Mouse (Mus musculus) hindbrain, embryonic 13.5 days (tissue): Measurements from ENCODE around the gene Ppm1n. TPM values are rescaled to one million over a fixed set of nuclear protein-coding genes. Genes with fewer than 3 reads are reported as not detected.
"Not testable (repeated sequence)": the region's sequence is repeated elsewhere in the genome, so short reads cannot be mapped to it uniquely, and the experiment has no call there.

Experiments
- ATAC-seq: fragments of 200-750 bp; cut with Nextera tagmentation; 2 replicates; pipeline ENCODE4 v1.8.0; 2017; ENCODE audit warnings: moderate TSS enrichment; ENCODE audit not compliant: low FRiP score
- H3K27ac ChIP-seq: fragments of 300-500 bp; sonication (generic); 2 replicates; pipeline ENCODE4 v1.5.1; 2015; ENCODE audit warnings: inconsistent platforms, mild to moderate bottlenecking, moderate library complexity
- H3K27me3 ChIP-seq: fragments of 300-500 bp; sonication (generic); 2 replicates; pipeline ENCODE4 v1.6.1; 2015; ENCODE audit warnings: mild to moderate bottlenecking, inconsistent platforms
- H3K36me3 ChIP-seq: fragments of 300-500 bp; sonication (generic); 2 replicates; pipeline ENCODE4 v1.6.1; 2015; ENCODE audit warnings: mild to moderate bottlenecking, inconsistent platforms
- H3K4me1 ChIP-seq: fragments of 300-500 bp; sonication (generic); replicated peaks from 2 replicates; pipeline ENCODE4 v1.6.1; 2015; ENCODE audit warnings: inconsistent platforms
- H3K4me2 ChIP-seq: fragments of 300-500 bp; sonication (generic); 2 replicates; pipeline ENCODE4 v1.6.1; 2015; ENCODE audit warnings: inconsistent platforms, mild to moderate bottlenecking, moderate library complexity
- H3K4me3 ChIP-seq: fragments of 300-500 bp; sonication (generic); 2 replicates; pipeline ENCODE4 v1.5.1; 2015; ENCODE audit warnings: mild to moderate bottlenecking, inconsistent platforms
- H3K9ac ChIP-seq: fragments of 300-500 bp; sonication (generic); 2 replicates; pipeline ENCODE4 v1.6.1; 2015; ENCODE audit warnings: mild to moderate bottlenecking, inconsistent platforms
- H3K9me3 ChIP-seq: fragments of 300-500 bp; sonication (generic); 2 replicates; pipeline ENCODE4 v1.6.1; 2016; ENCODE audit warnings: inconsistent platforms
- WGBS: fragments of 180-500 bp; shearing (Covaris S2); methylation state at CpG from one replicate; pipeline ENCODE4 v1.1.7; 2015; 5-methylcytosine and 5-hydroxymethylcytosine counted together
- polyA plus RNA-seq: library from polyadenylated mRNA; unstranded; fragments of >200 nt; fragmentation: Nextera tagmentation; extraction: Ambion mirVana; gene quantifications from 2 replicates; pipeline ENCODE4 v1.2.1, GENCODE M21; 2015

Gene Ppm1n
- polyA plus RNA-seq, 1 experiment from 2014 or later, result 0.69 TPM

- no peak for ATAC-seq
- Histone ChIP-seq H3K9ac (no peak overlapping the region), H3K4me1 (peaks cover 18% of the 10 kb centered on the region), H3K27ac (no peak overlapping the region), H3K4me3 (no peak overlapping the region), H3K36me3 (peaks cover 29% of the 10 kb centered on the region), H3K4me2 (no peak overlapping the region), H3K27me3 (peaks cover 6% of the 10 kb centered on the region), H3K9me3 (no peaks in the 10 kb centered on the region)
- 90% methylated on average over 6 of the region's 6 CpGs for WGBS
These were observed 17.2 kb upstream of the Ppm1n start for GRCm38 (mm10) chr7:19297034-19297433.

- H3K27ac ChIP-seq, result no peak overlapping the region
- peaks cover 20% of the 10 kb centered on the region for H3K4me1 ChIP-seq
- H3K27me3 ChIP-seq, result no peaks in the 10 kb centered on the region
- H3K4me3 ChIP-seq, result 0 out of 2 replicates have a peak overlapping the region, but pooled peaks have one; percentile 12
- H3K9ac ChIP-seq, result no peak overlapping the region
- H3K4me2 ChIP-seq, result peak overlapping the region; percentile 41
- peak; percentile 64 for ATAC-seq
- 20% methylated on average over 20 of the region's 22 CpGs for WGBS
- peaks cover 35% of the 10 kb centered on the region for H3K36me3 ChIP-seq
- H3K9me3 ChIP-seq, result no peaks in the 10 kb centered on the region
These were observed 15.8 kb upstream of the Ppm1n start for GRCm38 (mm10) chr7:19295503-19296185.

- no peaks in the 10 kb centered on the region for H3K9me3 ChIP-seq
- no peaks in the 10 kb centered on the region for H3K27me3 ChIP-seq
- peaks cover 65% of the 10 kb centered on the region for H3K36me3 ChIP-seq
- H3K27ac ChIP-seq, result peak overlapping the region; percentile 55; the same call in 1 of the 2 replicates
- 4% methylated on average over 20 of the region's 20 CpGs for WGBS
- peak overlapping the region; percentile 58 for H3K9ac ChIP-seq
- H3K4me3 ChIP-seq, result peak overlapping the region; percentile 23
- peak overlapping the region; percentile 48 for H3K4me2 ChIP-seq
- ATAC-seq, result peak; percentile 30; the same call in 1 of the 2 replicates
- peaks cover 23% of the 10 kb centered on the region for H3K4me1 ChIP-seq
These were observed 11.2 kb upstream of the Ppm1n start for GRCm38 (mm10) chr7:19290969-19291596.

- Histone ChIP-seq H3K9ac (no peak overlapping the region), H3K4me1 (peaks cover 23% of the 10 kb centered on the region), H3K4me3 (no peak overlapping the region), H3K27me3 (peaks cover 18% of the 10 kb centered on the region), H3K4me2 (peak overlapping the region; percentile 77), H3K27ac (no peak overlapping the region), H3K9me3 (no peaks in the 10 kb centered on the region), H3K36me3 (peaks cover 32% of the 10 kb centered on the region)
- ATAC-seq, result no peak
- 26% methylated on average over 4 of the region's 4 CpGs for WGBS
These were observed 4.9 kb upstream of the Ppm1n start for GRCm38 (mm10) chr7:19284763-19285162.

- H3K4me3 ChIP-seq, result peak overlapping the region; percentile 87
- whole genome bisulfite sequencing, result 23% methylated on average over 14 of the region's 14 CpGs
These were observed 3.5 kb upstream of the Ppm1n start for GRCm38 (mm10) chr7:19283406-19283804.

GRCm38 (mm10) chr7:19282791-19283405 is 3.0 kb upstream of the Ppm1n start:
- Histone ChIP-seq H3K4me2 (peak overlapping the region; percentile 77), H3K27me3 (peaks cover 37% of the 10 kb centered on the region), H3K36me3 (peaks cover 19% of the 10 kb centered on the region), H3K9me3 (no peaks in the 10 kb centered on the region), H3K9ac (peak overlapping the region; percentile 99), H3K4me1 (peaks cover 32% of the 10 kb centered on the region), H3K4me3 (peak overlapping the region; percentile 87), H3K27ac (peak overlapping the region; percentile 96)
- ATAC-seq, result peak; percentile 85
- WGBS, result under 1% methylated on average over 34 of the region's 35 CpGs

More at GRCm38 (mm10) chr7:19283406-19283804, 3.5 kb upstream of the Ppm1n start:
- Histone ChIP-seq H3K4me2 (peak overlapping the region; percentile 77), H3K9me3 (no peaks in the 10 kb centered on the region), H3K9ac (peak overlapping the region; percentile 99), H3K4me1 (peaks cover 32% of the 10 kb centered on the region), H3K27ac (peak overlapping the region; percentile 96), H3K36me3 (peaks cover 24% of the 10 kb centered on the region), H3K27me3 (peaks cover 32% of the 10 kb centered on the region)
- ATAC-seq, result peak; percentile 3; the same call in 1 of the 2 replicates

- Histone ChIP-seq H3K27me3 (peaks cover 42% of the 10 kb centered on the region), H3K4me3 (peak within 1 kb of the TSS; percentile 87), H3K36me3 (peaks cover 14% of the 10 kb centered on the region), H3K9ac (peak within 1 kb of the TSS; percentile 99), H3K9me3 (no peaks in the 10 kb centered on the region), H3K4me2 (peak within 1 kb of the TSS; percentile 77), H3K27ac (peak within 1 kb of the TSS; percentile 96), H3K4me1 (peaks cover 32% of the 10 kb centered on the region)
- under 1% methylated on average over 37 of the region's 37 CpGs for WGBS
- peak; percentile 86 for ATAC-seq
These were observed 2.5 kb upstream of the Ppm1n start, which contains the start of gene Rtn2 for GRCm38 (mm10) chr7:19282385-19282784. TSS of gene Rtn2 (plus strand) at chr7:19282624.

- H3K4me1 ChIP-seq, result peaks cover 32% of the 10 kb centered on the region
- not testable (repeated sequence) for H3K36me3 ChIP-seq, H3K9ac ChIP-seq, H3K27ac ChIP-seq, ATAC-seq, H3K9me3 ChIP-seq
- H3K27me3 ChIP-seq, result peaks cover 47% of the 10 kb centered on the region
- peak overlapping the region; percentile 77 for H3K4me2 ChIP-seq
- 40% methylated on average over 6 of the region's 6 CpGs for WGBS
- peak overlapping the region; percentile 87 for H3K4me3 ChIP-seq
These were observed 1.9 kb upstream of the Ppm1n start for GRCm38 (mm10) chr7:19281680-19282304.

- no peak for ATAC-seq
- Histone ChIP-seq H3K27me3 (peaks cover 64% of the 10 kb centered on the region), H3K27ac (no peak overlapping the region), H3K4me1 (peaks cover 18% of the 10 kb centered on the region), H3K4me2 (peak overlapping the region; percentile 54), H3K36me3 (no peaks in the 10 kb centered on the region), H3K4me3 (peak overlapping the region; percentile 35), H3K9ac (peak overlapping the region; percentile 60; the same call in 1 of the 2 replicates), H3K9me3 (no peaks in the 10 kb centered on the region)
- 4% methylated on average over 34 of the region's 34 CpGs for WGBS
These were observed 812 bp downstream of the Ppm1n start for GRCm38 (mm10) chr7:19279052-19279451.

GRCm38 (mm10) chr7:19276253-19276652 is 3.6 kb downstream of the Ppm1n start:
- no peaks in the 10 kb centered on the region for H3K36me3 ChIP-seq
- WGBS, result 48% methylated on average over 4 of the region's 4 CpGs
- no peak overlapping the region for H3K4me2 ChIP-seq
- H3K27me3 ChIP-seq, result peaks cover 61% of the 10 kb centered on the region
- no peak overlapping the region for H3K9ac ChIP-seq
- no peak overlapping the region for H3K4me3 ChIP-seq
- peaks cover 15% of the 10 kb centered on the region for H3K4me1 ChIP-seq
- no peak overlapping the region for H3K27ac ChIP-seq
- no peaks in the 10 kb centered on the region for H3K9me3 ChIP-seq
- no peak for ATAC-seq

- peak overlapping the region; percentile 86 for H3K27ac ChIP-seq
- no peaks in the 10 kb centered on the region for H3K36me3 ChIP-seq
- WGBS, result 0% methylated on average over 25 of the region's 36 CpGs
- H3K4me1 ChIP-seq, result peaks cover 29% of the 10 kb centered on the region
- peak overlapping the region; percentile 97 for H3K4me2 ChIP-seq
- peak overlapping the region; percentile 95 for H3K9ac ChIP-seq
- peak; percentile 77 for ATAC-seq
- peaks cover 21% of the 10 kb centered on the region; the same call in 1 of the 2 replicates for H3K27me3 ChIP-seq
- no peaks in the 10 kb centered on the region for H3K9me3 ChIP-seq
- H3K4me3 ChIP-seq, result peak overlapping the region; percentile 96
These were observed 7.6 kb downstream of the Ppm1n start for GRCm38 (mm10) chr7:19272173-19272764.
